Mouse (Mus musculus) heart, postnatal 36 days (tissue): ENCODE results near the gene Immp2l. TPM values are rescaled to one million over a fixed set of nuclear protein-coding genes. Genes with fewer than 3 reads are reported as not detected.

Experiments used
- DNase-seq, 2 experiments: peaks; one replicate each; pipeline ENCODE4 v3.0.0; 2021 to 2022
- intact Hi-C: fragments of 180-260 bp; cut with DNase I; formaldehyde crosslinking; loops from one replicate; pipeline ENCODE4 v1.15.1; 2025
- total RNA-seq, 2 experiments: library from RNA; stranded (reverse); gene quantifications; 2 replicates each; pipeline ENCODE4 v1.2.3; 2021

Gene Immp2l
- total RNA-seq, 2 experiments from 2014 or later: 20.6 to 21.6 TPM

DNA sequence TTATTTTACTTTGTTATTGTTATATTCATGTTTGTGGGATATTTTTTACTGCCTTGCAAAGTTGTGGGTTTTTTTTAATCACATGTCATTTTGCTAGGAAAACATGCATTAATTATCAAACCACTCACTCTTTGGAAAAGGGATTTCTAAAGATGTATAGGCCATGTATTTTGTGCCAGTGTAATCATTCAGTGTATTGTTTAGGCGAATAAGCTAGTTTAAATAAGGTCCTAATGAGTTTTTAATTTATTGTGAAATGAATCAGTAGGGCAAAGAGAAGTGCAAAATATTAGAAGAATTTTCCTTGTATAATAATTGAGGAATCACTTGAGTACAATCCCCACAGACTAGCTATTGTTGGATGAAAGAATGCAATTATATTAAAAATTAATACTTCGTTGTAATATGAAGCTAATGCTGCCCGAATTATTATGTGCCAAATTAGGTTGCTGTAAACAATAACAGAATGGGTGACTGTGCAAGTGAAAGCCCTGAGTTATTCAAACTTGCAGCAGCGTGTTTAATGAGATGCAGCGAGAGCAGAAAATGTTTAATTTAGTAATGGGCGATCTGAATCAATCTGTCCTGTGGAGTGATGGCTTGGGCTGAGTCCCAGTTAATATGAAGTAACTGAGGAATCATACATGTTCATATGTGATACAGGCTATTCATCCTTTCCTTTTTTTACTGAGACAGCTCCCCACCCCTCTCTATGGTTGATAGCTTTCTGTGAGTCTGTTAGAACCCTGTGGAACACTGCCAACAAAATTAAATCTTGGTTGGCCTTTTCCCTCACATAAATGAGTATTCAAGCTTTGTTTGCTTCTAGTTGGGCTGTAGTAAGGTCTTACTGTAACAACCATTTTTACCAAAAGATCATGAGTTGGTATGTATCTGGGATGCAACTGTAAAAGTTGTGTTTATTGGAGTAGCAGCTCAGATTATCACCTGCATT lies 285.1 kb downstream of the Immp2l start:
- DNase-seq: no peak
- intact Hi-C loops: no loop called here

DNA sequence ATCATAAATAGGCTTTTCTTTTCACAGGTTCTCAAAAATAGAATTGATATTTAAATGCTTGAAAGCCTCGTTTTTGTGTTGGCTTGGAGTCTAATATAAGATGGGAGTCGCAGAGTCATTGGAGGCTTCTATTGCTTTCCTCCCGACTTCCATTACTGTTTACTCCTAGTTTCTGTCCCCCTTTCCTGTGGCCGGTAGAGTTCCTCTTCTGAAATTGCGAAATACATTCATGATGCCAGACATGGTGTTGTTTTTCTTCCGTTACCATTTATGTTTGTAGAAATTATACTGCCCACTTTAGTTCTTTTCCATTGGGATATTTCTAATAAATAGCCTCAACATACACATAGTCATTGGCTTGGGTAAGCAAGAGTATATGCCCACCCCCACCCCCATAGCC lies 289.5 kb downstream of the Immp2l start:
- no peak for DNase-seq
- intact Hi-C loops: no loop called here

DNA sequence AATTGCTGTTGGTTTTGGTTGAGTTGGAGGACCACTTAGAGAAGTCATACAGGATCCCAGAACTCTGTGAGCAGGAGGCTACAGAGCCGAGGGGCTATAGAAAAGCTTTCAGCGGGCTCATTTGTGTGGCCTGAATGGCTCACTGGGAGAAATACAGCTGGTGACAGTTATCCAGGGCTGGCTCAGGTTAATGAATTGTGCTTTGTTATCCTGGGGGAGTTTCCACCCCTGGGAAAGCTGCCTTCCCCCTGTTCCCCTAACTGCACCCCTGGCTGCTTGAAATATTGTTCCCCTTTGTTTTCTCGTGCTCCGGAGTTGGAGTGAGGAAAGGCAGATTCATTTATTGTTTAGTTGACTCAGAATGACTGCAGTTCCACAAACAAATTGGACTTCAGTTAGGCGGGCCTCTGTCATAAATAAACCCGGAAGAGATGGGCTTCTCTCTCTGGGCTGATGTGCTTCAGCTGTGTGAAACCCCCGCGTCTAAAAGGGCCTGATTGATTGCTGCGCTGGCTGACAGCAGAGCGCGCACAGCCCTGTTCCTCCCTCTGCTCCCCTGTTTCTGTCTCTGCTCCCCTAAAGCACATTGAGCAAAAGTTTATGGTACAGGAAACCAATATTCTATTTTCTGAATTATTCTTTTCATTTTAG lies 291.0 kb downstream of the Immp2l start:
- intact Hi-C loops: no loop called here

DNA sequence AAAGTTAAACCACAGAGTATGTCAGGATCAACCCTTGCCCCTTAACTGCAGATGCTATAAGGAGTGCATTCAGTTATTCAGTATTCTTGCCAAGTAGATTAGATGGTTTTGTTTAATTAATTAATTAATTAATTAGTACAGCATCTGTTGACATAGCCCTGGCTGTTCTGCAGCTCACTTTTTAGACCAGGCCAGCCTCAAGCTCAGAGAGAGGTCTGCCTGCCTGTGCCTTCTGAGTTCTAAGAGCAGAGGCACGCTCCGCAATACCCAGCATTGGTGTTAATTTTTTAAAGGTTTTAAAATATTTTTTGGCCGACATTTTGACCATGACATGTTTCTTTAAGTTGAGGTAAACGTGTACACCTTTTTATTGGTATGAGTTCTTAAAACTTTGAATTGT lies 292.0 kb downstream of the Immp2l start:
- intact Hi-C loops: no loop called here
- no peak for DNase-seq

More for the DNA sequence above, 291.0 kb downstream of the Immp2l start:
- no peak for DNase-seq

DNA sequence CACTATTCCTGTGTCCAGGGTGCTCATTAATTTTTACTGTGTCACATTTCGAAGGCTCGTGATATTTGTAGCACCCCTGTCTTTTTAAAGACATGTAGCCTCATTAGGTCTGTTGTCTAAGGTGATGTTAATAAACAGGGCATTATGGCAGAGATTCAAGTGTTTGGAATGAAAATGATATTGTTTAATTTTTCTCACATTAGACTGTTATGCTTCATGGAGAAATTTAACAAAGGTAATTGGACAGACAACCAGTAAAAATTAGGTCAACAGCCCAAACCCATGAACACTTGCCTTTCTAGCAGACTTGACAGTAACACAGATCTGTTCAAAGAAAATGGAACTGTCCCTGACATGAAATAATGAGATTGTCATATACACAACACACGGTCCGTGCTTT lies 292.5 kb downstream of the Immp2l start:
- intact Hi-C loops: no loop called here
- DNase-seq: no peak

DNA sequence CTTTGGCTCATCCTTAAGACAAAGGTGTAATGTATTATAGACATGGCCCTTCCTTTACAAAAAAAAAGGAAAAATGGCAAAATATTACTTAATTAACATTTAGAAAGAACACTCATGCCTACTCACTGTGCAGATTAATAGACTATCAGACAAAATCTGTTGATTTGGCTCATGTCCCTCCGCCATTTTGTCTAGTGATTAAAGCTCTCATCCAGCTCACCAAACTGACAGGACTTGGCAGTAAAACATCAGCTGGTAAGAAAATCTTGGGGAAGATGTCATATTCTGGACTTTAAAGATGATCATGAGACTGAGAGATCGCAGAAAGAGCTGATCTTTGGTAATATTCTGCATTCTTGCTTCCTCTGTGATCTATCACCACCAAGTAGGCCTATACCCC lies 293.5 kb downstream of the Immp2l start:
- DNase-seq: no peak
- intact Hi-C loops: no loop called here

DNA sequence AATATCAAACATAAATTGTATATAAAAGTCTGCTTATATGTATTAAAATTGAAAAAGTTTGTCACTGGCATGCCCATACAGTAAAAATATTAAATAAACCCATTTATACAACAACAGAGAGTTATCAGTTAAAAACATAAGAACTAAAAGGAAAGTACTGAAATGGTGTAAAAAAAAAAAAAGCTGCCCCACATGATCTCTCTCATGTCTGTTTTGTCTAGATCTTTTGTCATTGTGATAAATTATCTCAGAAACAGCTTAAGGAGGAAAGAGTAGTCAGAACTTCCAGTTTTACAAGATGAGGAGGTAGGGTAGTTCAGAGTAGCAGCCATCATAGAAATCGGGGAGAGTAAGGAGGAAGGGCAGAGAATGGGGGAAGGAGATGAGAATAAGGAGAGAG lies 298.1 kb downstream of the Immp2l start:
- intact Hi-C loops: no loop called here
- DNase-seq: no peak

DNA sequence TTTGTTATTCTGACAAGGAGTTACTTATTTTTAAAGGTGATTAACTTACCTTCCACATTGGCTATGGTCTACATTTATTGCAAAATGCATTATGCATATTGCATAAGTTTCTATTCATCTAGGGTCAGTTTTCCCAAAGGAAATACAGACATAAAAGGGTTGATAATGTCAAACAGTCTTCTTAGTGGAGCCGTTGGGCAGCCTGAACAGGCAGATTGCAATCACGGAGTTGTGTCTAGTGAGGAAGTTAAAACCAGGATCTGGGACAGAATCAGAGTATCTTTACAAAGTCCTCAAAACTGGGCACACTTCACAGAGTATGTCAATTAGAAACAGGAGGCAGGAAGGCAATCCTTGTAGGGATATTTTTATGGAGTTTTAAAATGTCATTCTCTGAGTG lies 300.5 kb downstream of the Immp2l start:
- no peak for DNase-seq
- intact Hi-C loops: no loop called here

DNA sequence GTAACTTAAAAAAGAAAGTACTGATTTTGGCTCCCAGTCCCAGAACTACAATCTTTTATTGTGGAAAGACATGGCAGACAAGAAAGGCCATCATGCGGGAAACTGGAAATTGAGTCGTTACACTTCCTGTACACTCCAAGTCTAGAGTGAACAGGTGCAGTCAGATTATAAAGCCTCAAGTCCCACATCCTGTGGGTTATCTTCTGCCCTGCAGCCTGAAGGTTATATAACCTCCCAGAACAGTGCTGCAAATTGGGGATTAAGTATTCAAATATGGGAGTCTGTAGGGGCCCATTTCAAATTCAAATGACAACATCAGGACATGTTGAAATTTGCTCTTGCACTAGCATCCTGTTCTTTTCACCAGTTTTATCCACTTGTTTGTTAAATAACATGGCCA lies 301.9 kb downstream of the Immp2l start:
- intact Hi-C loops: no loop called here
- no peak for DNase-seq

DNA sequence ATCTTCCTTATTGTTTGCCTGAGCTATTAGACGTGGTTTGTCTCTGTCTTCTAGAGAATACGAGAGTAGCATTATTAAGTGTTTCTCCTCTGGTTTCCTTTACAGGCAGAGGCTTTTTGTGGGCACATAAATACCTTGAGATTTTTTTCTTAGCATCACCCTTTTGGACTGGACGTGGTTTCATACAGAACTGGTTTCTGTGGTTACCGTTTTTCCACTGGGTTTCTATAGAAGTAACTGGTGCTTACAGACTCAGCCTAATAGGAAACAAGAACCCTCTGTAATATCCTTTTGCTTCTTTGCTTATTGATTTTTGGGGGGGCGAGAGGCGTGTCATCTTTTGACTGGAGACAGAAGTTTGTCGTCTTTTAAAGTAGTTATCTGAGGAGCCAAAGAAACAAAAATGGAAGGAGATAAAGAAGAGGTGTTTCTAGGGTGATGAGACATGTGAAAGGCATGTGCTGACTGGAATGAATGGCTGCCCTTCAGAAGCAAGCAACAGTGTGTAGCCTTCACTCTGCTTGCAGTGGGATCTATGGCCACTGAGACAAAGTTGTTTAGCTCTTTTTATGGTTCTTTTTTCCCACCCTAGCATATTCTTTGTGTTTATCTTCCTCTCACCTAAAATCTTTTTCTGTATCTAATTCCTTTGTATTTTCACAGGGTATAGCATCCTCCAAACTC lies 307.2 kb downstream of the Immp2l start:
- no peak for DNase-seq
- intact Hi-C loops: no loop called here

DNA sequence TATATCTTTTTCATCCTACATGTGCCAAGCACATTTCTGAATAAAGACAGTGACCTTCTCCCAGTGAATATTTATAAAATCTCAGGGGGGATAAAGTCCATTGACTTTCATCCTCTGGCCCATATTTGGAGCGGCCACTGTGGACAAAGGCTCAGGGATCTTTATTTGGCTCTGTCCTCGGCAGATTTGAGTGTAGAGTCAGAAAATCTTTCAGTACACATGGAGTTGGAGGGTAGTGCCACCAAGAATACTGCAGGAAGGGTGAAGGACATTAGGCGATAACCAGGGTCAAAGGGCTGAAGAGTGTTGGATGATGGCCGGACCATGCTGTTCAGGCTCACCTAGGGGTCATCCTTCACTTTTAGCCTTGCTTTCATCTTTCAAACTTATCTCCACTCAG lies 321.7 kb downstream of the Immp2l start:
- DNase-seq: no peak

DNA sequence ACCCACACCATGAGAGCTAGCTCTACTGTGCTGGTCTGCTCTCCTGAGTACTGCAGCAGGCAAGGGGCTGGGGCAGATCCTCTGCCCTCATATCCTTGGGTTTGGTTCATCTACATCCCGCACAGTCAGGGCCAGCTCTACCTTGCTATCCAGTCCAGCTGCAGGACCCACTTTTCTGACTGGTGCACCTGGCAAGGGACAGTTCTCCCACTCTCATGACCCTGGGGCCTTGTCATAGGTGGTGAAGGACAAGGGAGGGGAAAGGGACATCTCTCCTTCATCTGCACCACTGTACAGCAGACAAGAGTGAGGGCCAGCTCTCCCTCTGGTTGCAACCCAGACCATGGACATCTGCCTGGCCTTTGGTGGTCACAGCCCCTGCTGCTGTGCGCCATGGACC lies 323.6 kb downstream of the Immp2l start:
- no peak for DNase-seq
- intact Hi-C loops: no loop called here

More for the DNA sequence above, 321.7 kb downstream of the Immp2l start:
- intact Hi-C loops: no loop called here

DNA sequence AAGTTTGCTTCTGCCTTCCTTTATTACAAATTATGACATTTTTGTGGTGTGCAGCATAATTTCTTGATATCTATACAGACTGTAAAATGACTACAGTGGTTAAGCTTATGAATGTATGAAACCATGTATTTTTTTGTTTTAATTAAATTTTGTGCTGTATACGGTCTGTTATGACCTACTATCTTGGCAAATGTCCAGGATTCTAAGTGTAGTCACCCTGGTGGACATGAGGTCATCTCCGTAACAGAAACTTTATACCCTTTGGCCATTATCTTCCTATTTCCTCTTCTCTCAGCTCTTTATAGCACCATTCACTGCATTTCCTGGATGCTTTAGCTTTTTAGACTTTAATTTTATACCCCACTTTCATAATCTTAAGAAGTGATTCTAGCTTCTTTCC lies 325.5 kb downstream of the Immp2l start:
- intact Hi-C loops: no loop called here

DNA sequence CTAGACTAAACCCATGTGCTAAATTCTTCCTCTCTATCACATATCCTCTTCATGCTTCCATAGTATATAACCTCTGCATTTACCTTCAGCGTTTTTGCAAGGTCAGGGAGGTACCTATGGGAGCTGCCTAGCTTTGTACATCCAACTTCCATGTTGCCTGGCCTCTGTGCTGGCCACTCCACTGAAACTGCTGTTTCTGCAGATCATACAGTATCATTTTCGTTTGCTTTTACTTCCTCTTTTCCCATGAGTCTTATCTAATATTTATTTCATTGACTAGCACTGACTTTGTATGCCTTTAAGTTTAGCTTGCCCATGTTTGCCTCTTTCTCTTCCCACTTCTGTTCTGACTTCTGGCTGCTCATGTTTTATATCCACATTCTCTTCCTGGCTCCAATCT lies 325.9 kb downstream of the Immp2l start:
- DNase-seq: no peak
- intact Hi-C loops: no loop called here

More for the DNA sequence above, 325.5 kb downstream of the Immp2l start:
- no peak for DNase-seq

DNA sequence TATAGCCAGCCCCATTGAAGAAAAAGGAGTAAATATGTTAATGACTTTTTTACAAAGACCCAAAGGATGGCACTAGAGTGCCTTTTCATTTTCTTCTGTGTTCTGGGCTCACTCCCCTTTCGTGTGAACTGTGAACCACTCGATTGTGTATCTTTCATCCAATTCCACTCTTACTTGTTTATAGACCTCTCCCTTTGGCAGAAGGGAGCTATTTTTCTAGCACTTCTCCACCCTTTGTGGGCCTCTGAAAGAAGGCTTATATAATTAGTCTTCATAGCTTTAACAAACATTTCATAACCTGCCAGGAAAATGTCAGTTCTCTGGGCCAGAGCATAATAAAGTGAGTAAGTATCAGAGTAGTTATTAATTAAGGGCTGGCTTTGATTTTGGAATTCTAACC lies 327.4 kb downstream of the Immp2l start:
- no peak for DNase-seq

DNA sequence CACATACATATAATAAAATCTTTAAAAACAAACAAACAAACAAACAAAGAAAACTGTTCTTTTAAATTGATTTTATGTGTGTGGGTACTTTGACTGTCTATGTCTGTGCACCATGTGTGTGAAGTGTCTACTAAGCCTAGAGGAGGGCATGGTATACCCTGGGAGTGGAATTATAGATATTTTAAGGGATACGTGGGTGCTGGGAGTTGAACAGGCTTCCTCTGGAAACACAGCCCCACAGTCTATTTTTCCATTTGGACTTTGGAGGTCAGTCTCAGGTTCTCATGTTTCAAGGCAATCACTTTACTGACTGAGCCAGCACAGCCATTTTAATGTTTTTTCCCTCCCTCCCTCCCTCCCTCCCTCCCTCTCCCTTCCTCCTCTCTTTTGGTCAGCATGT lies 331.0 kb downstream of the Immp2l start:
- no peak for DNase-seq
- intact Hi-C loops: no loop called here

More for the DNA sequence above, 327.4 kb downstream of the Immp2l start:
- intact Hi-C loops: no loop called here

DNA sequence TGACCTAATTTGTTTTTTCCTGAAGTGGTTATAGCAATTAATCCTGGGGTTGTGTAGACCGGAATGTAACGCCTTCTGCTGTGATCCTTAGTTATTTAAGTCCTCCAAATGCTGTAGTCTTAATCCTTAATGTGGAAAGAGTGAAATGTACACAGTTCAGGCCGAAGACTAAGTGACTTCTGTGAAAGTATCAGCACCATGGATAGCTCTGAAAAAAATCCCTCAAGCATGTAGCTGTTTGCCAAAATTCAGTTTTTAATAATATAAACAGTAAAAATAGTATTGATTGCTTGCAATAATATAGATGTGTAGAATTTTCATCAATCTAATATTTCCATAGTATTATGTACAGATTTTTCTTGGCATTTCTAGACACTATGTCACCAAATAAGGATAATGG lies 332.1 kb downstream of the Immp2l start:
- intact Hi-C loops: no loop called here
- DNase-seq: no peak

DNA sequence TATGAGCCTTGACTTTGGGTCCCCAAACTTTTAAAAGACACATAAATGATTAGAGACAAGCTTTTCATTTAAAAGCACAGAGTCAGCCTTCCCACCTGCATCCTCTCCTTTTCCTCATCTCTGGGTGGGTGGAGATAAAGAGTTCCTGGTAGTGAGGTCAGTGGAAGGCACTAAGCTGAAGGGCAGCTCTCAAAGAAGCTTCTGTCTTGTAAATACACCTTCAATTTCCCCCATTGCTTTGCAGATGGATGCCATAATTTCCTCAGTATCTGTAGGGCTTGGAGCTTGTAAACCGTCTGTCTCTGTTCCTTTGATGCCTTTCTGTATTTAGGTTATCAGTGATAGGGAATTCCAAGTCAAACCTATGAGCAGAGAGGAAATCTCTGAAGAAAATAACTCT lies 362.8 kb downstream of the Immp2l start:
- intact Hi-C loops: no loop called here
- DNase-seq: no peak

DNA sequence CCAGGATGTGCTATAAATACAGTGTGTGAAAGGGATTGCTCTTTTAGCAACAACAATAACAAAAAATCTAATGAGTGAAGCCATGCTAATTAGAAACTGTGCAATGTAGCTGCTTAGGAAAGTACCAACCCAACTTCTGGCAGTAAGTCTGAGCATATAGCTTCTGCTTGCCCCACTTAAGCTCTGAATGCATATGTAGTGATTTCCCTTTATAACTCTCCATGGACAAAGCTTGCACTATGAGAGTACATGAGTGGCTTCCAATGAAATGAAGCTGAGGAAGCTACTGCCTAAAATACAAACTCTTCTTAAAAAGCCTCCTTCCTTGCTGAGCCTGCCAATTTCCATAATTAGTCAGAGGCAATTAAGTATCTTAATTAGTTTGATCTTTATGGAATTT lies 370.3 kb downstream of the Immp2l start:
- DNase-seq: no peak
- intact Hi-C loops: no loop called here

DNA sequence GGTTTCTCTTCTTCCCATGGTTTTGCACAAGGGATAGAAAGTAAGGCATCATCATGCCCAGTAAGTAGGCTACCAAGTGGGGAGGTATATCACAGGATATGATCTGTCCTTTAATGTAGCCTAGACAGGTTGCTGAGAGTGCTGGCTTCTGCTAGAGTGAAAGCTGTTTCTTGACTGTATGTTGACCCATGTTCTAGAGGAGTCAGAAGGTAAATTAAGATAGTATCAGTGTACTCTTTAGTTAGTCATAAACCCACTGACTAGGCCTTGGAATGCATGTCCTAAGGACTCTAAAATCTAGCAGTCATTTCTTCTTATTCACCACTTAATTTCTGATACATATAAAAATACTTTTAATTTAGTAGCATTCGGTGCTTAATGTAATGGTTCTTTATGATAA lies 377.2 kb downstream of the Immp2l start:
- intact Hi-C loops: no loop called here

DNA sequence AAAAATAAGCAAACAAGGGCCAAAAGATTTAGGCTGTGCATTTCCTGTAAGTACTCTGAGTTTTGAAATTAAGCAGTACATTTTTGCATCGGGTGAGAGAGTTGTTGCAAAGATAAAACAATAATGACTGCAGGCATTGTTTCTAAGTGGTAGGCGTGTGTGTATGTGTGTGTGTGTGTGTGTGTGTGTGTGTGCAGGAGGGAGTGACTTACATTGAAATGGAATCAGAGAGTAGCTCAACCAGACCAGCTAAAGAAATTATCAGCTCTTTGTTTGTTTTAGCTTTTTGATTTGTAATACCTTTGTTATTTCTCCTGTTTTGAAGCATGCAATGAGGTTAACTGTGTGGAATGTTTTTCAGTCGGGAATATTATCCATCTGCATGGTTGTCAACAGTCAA lies 378.0 kb downstream of the Immp2l start:
- intact Hi-C loops: no loop called here
- DNase-seq: no peak

More for the DNA sequence above, 377.2 kb downstream of the Immp2l start:
- no peak for DNase-seq
